Mouse (Mus musculus) heart, adult 2 months (tissue): ENCODE measurements around the gene Rnf11.

ENCODE experiments used
- CTCF ChIP-seq: fragments of 200-600 bp; IDR thresholded peaks from 2 replicates; pipeline ENCODE4 v1.8.1; 2022; ENCODE audit warnings: antibody characterized with exemption, mild to moderate bottlenecking, moderate library complexity
- EP300 ChIP-seq: fragments of 200-500 bp; IDR thresholded peaks from 2 replicates; pipeline ENCODE4 v1.6.1; 2011; ENCODE audit warnings: low read depth, low read length, control low read depth; ENCODE audit not compliant: insufficient read depth
- POLR2A ChIP-seq: fragments of 200-500 bp; IDR thresholded peaks from 2 replicates; pipeline ENCODE4 v1.6.1; 2011; ENCODE audit warnings: mild to moderate bottlenecking, low read depth, low read length, control low read depth; ENCODE audit not compliant: insufficient read depth

DNA sequence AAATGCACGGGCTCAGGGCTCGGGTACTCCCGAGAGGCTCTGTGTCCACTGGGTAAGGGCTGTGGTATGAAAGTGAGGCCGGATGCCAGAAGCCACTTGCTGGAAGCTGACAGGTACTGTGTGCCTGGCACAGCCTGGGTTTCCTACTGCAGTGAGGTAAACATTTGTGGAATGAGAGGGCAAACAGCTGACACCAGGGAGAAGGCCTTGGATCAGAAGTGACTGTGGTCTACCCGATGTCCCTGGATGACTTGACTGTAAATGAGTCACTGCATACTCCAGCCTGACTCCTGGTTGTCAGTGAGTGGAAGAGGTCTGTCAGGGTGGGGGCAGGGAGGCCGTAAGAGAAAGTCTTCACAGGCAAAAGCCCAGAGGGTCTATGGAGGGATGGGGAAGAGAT lies 50.9 kb downstream of the Rnf11 start:
- TF ChIP-seq EP300 (peak; percentile 89), CTCF (no peak), POLR2A (no peak)
